Mouse (Mus musculus) liver, embryonic 16.5 days (tissue): ENCODE data around the gene Avpr2. TPM values are rescaled to one million over a fixed set of nuclear protein-coding genes. Genes with fewer than 3 reads are reported as not detected.

ENCODE experiments used
- ATAC-seq: fragments of 200-750 bp; cut with Nextera tagmentation; 2 replicates; pipeline ENCODE4 v1.8.0; 2017; ENCODE audit warnings: low read depth, mild to moderate bottlenecking, moderate number of reproducible peaks, moderate library complexity
- H3K27ac ChIP-seq: fragments of 300-500 bp; sonication (generic); 2 replicates; pipeline ENCODE4 v1.5.1; 2014; ENCODE audit warnings: mild to moderate bottlenecking, low read length
- H3K27me3 ChIP-seq: fragments of 300-500 bp; sonication (generic); 2 replicates; pipeline ENCODE4 v1.6.1; 2014; ENCODE audit warnings: low read depth, low read length, mixed read lengths; ENCODE audit not compliant: control insufficient read depth, insufficient read depth
- H3K36me3 ChIP-seq: fragments of 300-500 bp; sonication (generic); 2 replicates; pipeline ENCODE4 v1.6.1; 2014; ENCODE audit warnings: mild to moderate bottlenecking; ENCODE audit not compliant: control insufficient read depth, insufficient read depth
- H3K4me1 ChIP-seq: fragments of 300-500 bp; sonication (generic); 2 replicates; pipeline ENCODE4 v1.6.1; 2014; ENCODE audit warnings: low read depth, low read length, mixed read lengths; ENCODE audit not compliant: control insufficient read depth
- H3K4me2 ChIP-seq: fragments of 300-500 bp; sonication (generic); 2 replicates; pipeline ENCODE4 v1.6.1; 2014; ENCODE audit warnings: low read depth, low read length, mixed read lengths
- H3K4me3 ChIP-seq: fragments of 300-500 bp; sonication (generic); 2 replicates; pipeline ENCODE4 v1.5.1; 2014; ENCODE audit warnings: low read depth, mild to moderate bottlenecking, low read length
- H3K9ac ChIP-seq: fragments of 300-500 bp; sonication (generic); 2 replicates; pipeline ENCODE4 v1.6.1; 2014; ENCODE audit warnings: low read depth, low read length
- H3K9me3 ChIP-seq: fragments of 300-500 bp; sonication (generic); replicated peaks from 2 replicates; pipeline ENCODE4 v1.6.1; 2016; ENCODE audit warnings: low read length; ENCODE audit not compliant: control insufficient read depth
- WGBS: fragments of 180-500 bp; shearing (Covaris S2); extraction: QIAGEN DNeasy Blood & Tissue Kit; methylation state at CpG from one replicate; pipeline ENCODE4 v1.1.7; 2014; ENCODE audit not compliant: insufficient replicate concordance; 5-methylcytosine and 5-hydroxymethylcytosine counted together
- polyA plus RNA-seq: library from polyadenylated mRNA; unstranded; fragments of >200 nt; fragmentation: Nextera tagmentation; extraction: Ambion mirVana; gene quantifications from 2 replicates; pipeline ENCODE4 v1.2.1, GENCODE M21; 2015

Gene Avpr2
- 0.08 and 0.25 TPM in 2 replicates for polyA plus RNA-seq

- WGBS, result 43% methylated on average over 6 of the region's 6 CpGs
- Histone ChIP-seq H3K4me3 (no peak within 1 kb of the TSS), H3K9me3 (no peaks in the 10 kb centered on the region), H3K36me3 (no peaks in the 10 kb centered on the region), H3K27ac (no peak within 1 kb of the TSS), H3K4me1 (no peaks in the 10 kb centered on the region), H3K4me2 (no peak within 1 kb of the TSS), H3K27me3 (no peaks in the 10 kb centered on the region), H3K9ac (no peak within 1 kb of the TSS)
- ATAC-seq, result no peak
These were observed at the start of gene Avpr2 for GRCm38 (mm10) chrX:73891551-73892152. TSS of gene Avpr2 (plus strand) at chrX:73892102.

- H3K36me3 ChIP-seq, result no peaks in the 10 kb centered on the region
- H3K9me3 ChIP-seq, result no peaks in the 10 kb centered on the region
- H3K4me2 ChIP-seq, result no peak overlapping the region
- no peak overlapping the region for H3K4me3 ChIP-seq
- no peak overlapping the region for H3K27ac ChIP-seq
- no peak overlapping the region for H3K9ac ChIP-seq
- H3K4me1 ChIP-seq, result no peaks in the 10 kb centered on the region
- H3K27me3 ChIP-seq, result no peaks in the 10 kb centered on the region
- no peak for ATAC-seq
- WGBS, result 61% methylated on average over 9 of the region's 9 CpGs
These were observed 37.4 kb upstream of the Avpr2 start for GRCm38 (mm10) chrX:73854326-73855086.

- Histone ChIP-seq H3K9ac (no peak overlapping the region), H3K4me2 (no peak overlapping the region), H3K36me3 (no peaks in the 10 kb centered on the region), H3K4me3 (no peak overlapping the region), H3K4me1 (no peaks in the 10 kb centered on the region), H3K27me3 (no peaks in the 10 kb centered on the region), H3K27ac (no peak overlapping the region), H3K9me3 (no peaks in the 10 kb centered on the region)
- WGBS, result 49% methylated on average over 3 of the region's 3 CpGs
- ATAC-seq, result no peak
These were observed 36.9 kb upstream of the Avpr2 start for GRCm38 (mm10) chrX:73855087-73855408.

- no peak for ATAC-seq
- no peaks in the 10 kb centered on the region for H3K27me3 ChIP-seq
- peaks cover 6% of the 10 kb centered on the region for H3K4me1 ChIP-seq
- H3K9me3 ChIP-seq, result no peaks in the 10 kb centered on the region
- 52% methylated on average over 3 of the region's 3 CpGs for WGBS
- H3K27ac ChIP-seq, result no peak overlapping the region
- no peak overlapping the region for H3K4me3 ChIP-seq
- no peak overlapping the region for H3K9ac ChIP-seq
- no peak overlapping the region for H3K4me2 ChIP-seq
- no peaks in the 10 kb centered on the region for H3K36me3 ChIP-seq
These were observed 27.2 kb upstream of the Avpr2 start for GRCm38 (mm10) chrX:73864692-73865091.

- no peaks in the 10 kb centered on the region; the same call in 1 of the 2 replicates for H3K27me3 ChIP-seq
- no peak overlapping the region for H3K27ac ChIP-seq
- no peak overlapping the region for H3K4me3 ChIP-seq
- 0 out of 2 replicates have a peak overlapping the region, but pooled peaks have one; percentile 21 for H3K4me2 ChIP-seq
- H3K4me1 ChIP-seq, result peaks cover 6% of the 10 kb centered on the region
- 0 out of 2 replicates have a peak, but pooled peaks have one; percentile 11 for ATAC-seq
- H3K9ac ChIP-seq, result no peak overlapping the region
- no peaks in the 10 kb centered on the region for H3K36me3 ChIP-seq
- 31% methylated on average over 3 of the region's 3 CpGs for WGBS
- H3K9me3 ChIP-seq, result no peaks in the 10 kb centered on the region
These were observed 24.6 kb upstream of the Avpr2 start for GRCm38 (mm10) chrX:73867256-73867655.

GRCm38 (mm10) chrX:73867852-73868251 lies 24.1 kb upstream of the Avpr2 start:
- H3K9ac ChIP-seq, result no peak overlapping the region
- no peak overlapping the region for H3K27ac ChIP-seq
- WGBS, result 40% methylated on average over 1 of the region's 1 CpGs
- H3K9me3 ChIP-seq, result no peaks in the 10 kb centered on the region
- no peak overlapping the region for H3K4me3 ChIP-seq
- peaks cover 6% of the 10 kb centered on the region for H3K4me1 ChIP-seq
- no peaks in the 10 kb centered on the region for H3K36me3 ChIP-seq
- peak overlapping the region; percentile 21 for H3K4me2 ChIP-seq
- ATAC-seq, result peak; percentile 82
- H3K27me3 ChIP-seq, result no peaks in the 10 kb centered on the region; the same call in 1 of the 2 replicates

GRCm38 (mm10) chrX:73869334-73869733 lies 22.6 kb upstream of the Avpr2 start:
- ATAC-seq, result no peak
- no peaks in the 10 kb centered on the region for H3K36me3 ChIP-seq
- no peaks in the 10 kb centered on the region; the same call in 1 of the 2 replicates for H3K27me3 ChIP-seq
- no peak overlapping the region for H3K4me2 ChIP-seq
- WGBS, result 14% methylated on average over 5 of the region's 5 CpGs
- no peak overlapping the region for H3K4me3 ChIP-seq
- no peaks in the 10 kb centered on the region for H3K9me3 ChIP-seq
- H3K27ac ChIP-seq, result no peak overlapping the region
- no peak overlapping the region for H3K9ac ChIP-seq
- H3K4me1 ChIP-seq, result peaks cover 6% of the 10 kb centered on the region

GRCm38 (mm10) chrX:73871474-73871873 lies 20.4 kb upstream of the Avpr2 start:
- H3K4me3 ChIP-seq, result no peak overlapping the region
- no peak overlapping the region for H3K9ac ChIP-seq
- no peak for ATAC-seq
- H3K9me3 ChIP-seq, result no peaks in the 10 kb centered on the region
- no peaks in the 10 kb centered on the region; the same call in 1 of the 2 replicates for H3K27me3 ChIP-seq
- H3K4me2 ChIP-seq, result no peak overlapping the region
- peaks cover 6% of the 10 kb centered on the region for H3K4me1 ChIP-seq
- H3K36me3 ChIP-seq, result no peaks in the 10 kb centered on the region
- H3K27ac ChIP-seq, result no peak overlapping the region

GRCm38 (mm10) chrX:73871956-73872355 lies 19.9 kb upstream of the Avpr2 start:
- WGBS, result 27% methylated on average over 1 of the region's 1 CpGs
- Histone ChIP-seq H3K36me3 (no peaks in the 10 kb centered on the region), H3K27ac (no peak overlapping the region), H3K9ac (no peak overlapping the region), H3K4me3 (no peak overlapping the region), H3K4me1 (peaks cover 6% of the 10 kb centered on the region), H3K4me2 (no peak overlapping the region), H3K27me3 (no peaks in the 10 kb centered on the region; the same call in 1 of the 2 replicates), H3K9me3 (no peaks in the 10 kb centered on the region)
- ATAC-seq, result no peak
